ENCODE assay signal across 9 mouse cellular contexts in the genomic region with DNA sequence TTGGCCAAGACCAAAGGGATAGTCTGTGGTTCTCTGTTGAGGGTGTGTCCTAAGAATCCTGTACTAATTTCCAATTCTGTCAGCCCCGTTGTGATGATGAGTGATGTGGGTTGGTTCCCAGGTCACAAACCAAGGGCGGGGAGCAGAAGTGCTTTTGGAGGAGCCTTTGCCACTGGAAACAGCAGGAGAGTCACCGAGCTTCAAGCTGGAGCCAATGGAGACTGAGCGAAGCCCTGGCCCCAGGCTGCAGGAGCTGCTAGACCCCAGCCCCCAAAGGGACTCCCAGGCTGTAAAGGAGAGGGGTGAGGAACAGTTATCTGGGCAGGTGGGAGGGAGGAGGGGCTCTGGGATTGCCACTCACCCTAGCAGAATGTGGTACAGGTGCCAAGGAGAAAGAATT. TPM values are rescaled to one million over a fixed set of nuclear protein-coding genes. Genes with fewer than 3 reads are reported as not detected.
DNase-seq lines count a peak whose midpoint lies in the region; ATAC-seq and TF ChIP-seq lines count a peak whose summit lies in the region.
"Had no signal": no experiment of that assay in that cellular context is flagged by ENCODE, and none has a peak within 500 bp of the region (broad histone marks: within the 10 kb centered on the region; RNA-seq: fewer than 3 reads in every experiment).

No protein-coding gene starts in this region.

- no peak overlapping the region for H3K9ac ChIP-seq in heart, postnatal 0 days (replicated peaks; ENCODE audit: low read depth, low read length)
- no peak overlapping the region for H3K9ac ChIP-seq in embryonic facial prominence, embryonic 11.5 days (replicated peaks; ENCODE audit: low read length)
- H3K9ac ChIP-seq in hindbrain, embryonic 16.5 days (ENCODE audit: low read depth, low read length) = no peak overlapping the region
- no peak overlapping the region for H3K9ac ChIP-seq in midbrain, embryonic 15.5 days

- TF ChIP-seq CTCF in heart, postnatal 0 days (IDR thresholded peaks at IDR 0.05; ENCODE audit: low read depth) = no peak

- intact Hi-C loops in heart, postnatal 10 days (cut with DNase I) = loop anchor here (2.0 kb wide), 1 partner anchor 163 kb away; a partner anchor contains a TSS

- TF ChIP-seq EP300 in heart, postnatal 0 days (IDR thresholded peaks at IDR 0.05; ENCODE audit: low read depth) = no peak

- no peaks in the 10 kb centered on the region for H3K27me3 ChIP-seq in heart, postnatal 0 days (ENCODE audit: control insufficient read depth, insufficient read depth, low read length)
- H3K27me3 ChIP-seq in embryonic facial prominence, embryonic 11.5 days (ENCODE audit: control insufficient read depth, insufficient read depth, low read length) = no peaks in the 10 kb centered on the region
- H3K27me3 ChIP-seq in hindbrain, embryonic 16.5 days (replicated peaks; ENCODE audit: control insufficient read depth, insufficient read depth, low read length) = no peaks in the 10 kb centered on the region
- H3K27me3 ChIP-seq in midbrain, embryonic 15.5 days (replicated peaks) = no peaks in the 10 kb centered on the region

- H3K9me3 ChIP-seq in heart, postnatal 0 days (replicated peaks; ENCODE audit: control insufficient read depth, low read length) = peaks cover 19% of the 10 kb centered on the region
- H3K9me3 ChIP-seq in embryonic facial prominence, embryonic 11.5 days (replicated peaks; ENCODE audit: control insufficient read depth, low read length) = peaks cover 10% of the 10 kb centered on the region; the same call in 1 of the 2 replicates
- H3K9me3 ChIP-seq in hindbrain, embryonic 16.5 days (ENCODE audit: control insufficient read depth, low read length) = peaks cover 21% of the 10 kb centered on the region
- peaks cover 18% of the 10 kb centered on the region for H3K9me3 ChIP-seq in midbrain, embryonic 15.5 days

- H3K4me2 ChIP-seq in heart, postnatal 0 days (ENCODE audit: low read depth, low read length) = peak overlapping the region; percentile 93
- H3K4me2 ChIP-seq in embryonic facial prominence, embryonic 11.5 days (ENCODE audit: low read depth, low read length) = peak overlapping the region; percentile 25
- peak overlapping the region; percentile 99 for H3K4me2 ChIP-seq in hindbrain, embryonic 16.5 days (ENCODE audit: low read length)
- peak overlapping the region; percentile 64 for H3K4me2 ChIP-seq in midbrain, embryonic 15.5 days

- H3K4me3 ChIP-seq in heart, postnatal 0 days (ENCODE audit: low read depth, low read length) = no peak overlapping the region
- peak overlapping the region; percentile 81; the same call in 1 of the 2 replicates for H3K4me3 ChIP-seq in embryonic facial prominence, embryonic 11.5 days (ENCODE audit: low read depth, low read length)
- H3K4me3 ChIP-seq in hindbrain, embryonic 16.5 days (ENCODE audit: low read length) = peak overlapping the region; percentile 77; the same call in 1 of the 2 replicates
- H3K4me3 ChIP-seq in midbrain, embryonic 15.5 days = peak overlapping the region; percentile 76

- no peak for ATAC-seq in heart, postnatal 0 days (ENCODE audit: insufficient read depth, low read depth)
- no peak for ATAC-seq in embryonic facial prominence, embryonic 11.5 days (replicated peaks; ENCODE audit: insufficient number of reproducible peaks, low FRiP score, low TSS enrichment, low read depth)
- ATAC-seq in hindbrain, embryonic 16.5 days = no peak
- ATAC-seq in midbrain, embryonic 15.5 days (replicated peaks) = no peak

- no peak for DNase-seq in heart, postnatal 0 days (ENCODE audit: low spot score)
- DNase-seq in heart, postnatal 10 days = no peak
- DNase-seq in embryonic facial prominence, embryonic 11.5 days (ENCODE audit: low spot score) = no peak
- no peak for DNase-seq in left cerebral cortex, adult 9 months (ENCODE audit: low spot score in 2 of 2)
- no peak for DNase-seq in c-Kit-positive CD71-positive TER-119-positive erythroid progenitor cells, embryonic 14.5 days (ENCODE audit: low spot score)
- no peak for DNase-seq in urinary bladder, adult 2 months (ENCODE audit: low spot score)

- peaks cover 21% of the 10 kb centered on the region for H3K4me1 ChIP-seq in heart, postnatal 0 days (ENCODE audit: control insufficient read depth, insufficient read depth)
- H3K4me1 ChIP-seq in embryonic facial prominence, embryonic 11.5 days (ENCODE audit: control insufficient read depth, insufficient read depth, low read length) = no peaks in the 10 kb centered on the region
- peaks cover 21% of the 10 kb centered on the region for H3K4me1 ChIP-seq in hindbrain, embryonic 16.5 days (ENCODE audit: control insufficient read depth, insufficient read depth, low read depth, low read length)
- H3K4me1 ChIP-seq in midbrain, embryonic 15.5 days = peaks cover 33% of the 10 kb centered on the region

- WGBS in heart, postnatal 0 days = 79% methylated on average over 4 of the region's 4 CpGs
- WGBS in embryonic facial prominence, embryonic 11.5 days = 93% methylated on average over 4 of the region's 4 CpGs
- WGBS in hindbrain, embryonic 16.5 days = 88% methylated on average over 4 of the region's 4 CpGs
- WGBS in midbrain, embryonic 15.5 days = 91% methylated on average over 4 of the region's 4 CpGs

- H3K36me3 ChIP-seq in heart, postnatal 0 days (replicated peaks; ENCODE audit: control insufficient read depth, insufficient read depth, low read length) = peaks cover 45% of the 10 kb centered on the region
- H3K36me3 ChIP-seq in embryonic facial prominence, embryonic 11.5 days (replicated peaks; ENCODE audit: control insufficient read depth, insufficient read depth, low read depth, low read length) = peaks cover 25% of the 10 kb centered on the region
- H3K36me3 ChIP-seq in hindbrain, embryonic 16.5 days (ENCODE audit: control insufficient read depth, insufficient read depth, low read length) = peaks cover 43% of the 10 kb centered on the region
- peaks cover 43% of the 10 kb centered on the region for H3K36me3 ChIP-seq in midbrain, embryonic 15.5 days (replicated peaks)

- H3K27ac ChIP-seq in heart, postnatal 0 days (ENCODE audit: low read depth) = no peak overlapping the region
- H3K27ac ChIP-seq in embryonic facial prominence, embryonic 11.5 days (replicated peaks; ENCODE audit: low read depth, low read length) = no peak overlapping the region
- H3K27ac ChIP-seq in hindbrain, embryonic 16.5 days (ENCODE audit: low read depth, low read length) = no peak overlapping the region
- H3K27ac ChIP-seq in midbrain, embryonic 15.5 days = no peak overlapping the region

RNA-seq across cellular contexts. Expression of a gene that starts 1.8 kb away (rescaled TPM):
- total RNA-seq in heart, postnatal 0 days (2014; rRNA removed; ENCODE audit: low replicate concordance) = 11.1 and 12.6 TPM in 2 replicates
- polyA plus RNA-seq in heart, postnatal 0 days (2015; fragmentation: Nextera tagmentation; extraction: Ambion mirVana) = 15.8 and 17.1 TPM in 2 replicates
- 10 to 100 TPM; 11.2 to 13.4 TPM for total RNA-seq in heart, postnatal 10 days (2021)
- polyA plus RNA-seq in embryonic facial prominence, embryonic 11.5 days (2014; fragmentation: Nextera tagmentation; extraction: Ambion mirVana) = 24.7 and 25.3 TPM in 2 replicates
- 40.6 and 47.5 TPM in 2 replicates for polyA plus RNA-seq in hindbrain, embryonic 16.5 days (2015; fragmentation: Nextera tagmentation; extraction: Ambion mirVana)
- polyA plus RNA-seq in midbrain, embryonic 15.5 days (2015; fragmentation: Nextera tagmentation; extraction: Ambion mirVana) = 55.8 and 61.4 TPM in 2 replicates
- 19.3 and 20.8 TPM in 2 replicates for polyA plus RNA-seq in urinary bladder, adult 2 months (2012; rRNA removed)

RNA-seq across cellular contexts. Expression of a gene that starts 27.8 kb away (rescaled TPM):
- total RNA-seq in heart, postnatal 0 days (2014; rRNA removed; ENCODE audit: low replicate concordance) = not detected in 2 replicates
- polyA plus RNA-seq in heart, postnatal 0 days (2015; fragmentation: Nextera tagmentation; extraction: Ambion mirVana) = 0.04 and 0.05 TPM in 2 replicates
- total RNA-seq in heart, postnatal 10 days (2021) = not detected
- polyA plus RNA-seq in embryonic facial prominence, embryonic 11.5 days (2014; fragmentation: Nextera tagmentation; extraction: Ambion mirVana) = not detected in 2 replicates
- polyA plus RNA-seq in hindbrain, embryonic 16.5 days (2015; fragmentation: Nextera tagmentation; extraction: Ambion mirVana) = not detected in 2 replicates
- polyA plus RNA-seq in midbrain, embryonic 15.5 days (2015; fragmentation: Nextera tagmentation; extraction: Ambion mirVana) = not detected in 2 replicates
- 0.22 and 0.29 TPM in 2 replicates for polyA plus RNA-seq in urinary bladder, adult 2 months (2012; rRNA removed)
- total RNA-seq: left cerebral cortex, postnatal 14 days had no signal

Comparison
In these comparisons a context has a peak if more than half of its experiments do, and no peak if none do; other contexts are left out.
1. H3K4me2 ChIP-seq: peak in every context shown above with its lines; median percentile 99 in hindbrain, embryonic 16.5 days; 93 in heart, postnatal 0 days; 64 in midbrain, embryonic 15.5 days; 25 in embryonic facial prominence, embryonic 11.5 days.